Mouse (Mus musculus): ENCODE measurements around the gene Slc35g1. TPM values are rescaled to one million over a fixed set of nuclear protein-coding genes. Genes with fewer than 3 reads are reported as not detected.

Gene Slc35g1
- polyA plus RNA-seq, 1 experiment from 2014 or later, result 6.6 TPM

DNA sequence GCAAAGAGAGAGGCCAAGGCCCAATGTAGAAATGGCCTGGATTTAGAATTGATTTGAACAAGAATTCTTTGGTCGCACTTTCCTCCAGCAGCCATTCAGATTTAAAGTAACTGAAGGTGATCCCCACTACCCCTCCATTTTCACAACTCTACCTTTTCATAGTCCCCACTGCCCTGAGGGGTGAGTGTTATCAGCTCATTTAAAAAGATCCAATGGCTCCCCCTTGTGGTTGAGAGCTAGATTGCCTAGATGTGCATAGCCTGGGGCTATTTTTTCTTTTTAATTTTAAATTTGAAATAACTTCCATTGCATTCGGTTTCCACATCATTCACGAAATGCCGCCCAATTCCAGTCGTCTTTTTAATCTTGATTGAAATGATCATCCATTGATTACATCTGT is 33.5 kb downstream of the Slc35g1 start:
- H3K4me1 ChIP-seq (replicated peaks; ENCODE audit: control insufficient read depth, insufficient read depth, low read length), result no peaks in the 10 kb centered on the region
- H3K4me2 ChIP-seq (ENCODE audit: low read depth, low read length, severe bottlenecking), result no peak overlapping the region
- ATAC-seq (replicated peaks; ENCODE audit: low FRiP score) (no peak), DNase-seq (ENCODE audit: low spot score) (no peak)
- H3K27ac ChIP-seq (ENCODE audit: low read depth, low read length), result no peak overlapping the region
- no peaks in the 10 kb centered on the region for H3K36me3 ChIP-seq (ENCODE audit: control insufficient read depth, insufficient read depth, low read length)
- H3K9ac ChIP-seq (ENCODE audit: low read length), result no peak overlapping the region
- no peak overlapping the region for H3K4me3 ChIP-seq (ENCODE audit: low read depth, low read length)
- no peaks in the 10 kb centered on the region for H3K9me3 ChIP-seq (ENCODE audit: control insufficient read depth, low read length)
- no peaks in the 10 kb centered on the region for H3K27me3 ChIP-seq (ENCODE audit: control insufficient read depth, insufficient read depth, low read length)
- 49% methylated on average over 5 of the region's 5 CpGs for WGBS

DNA sequence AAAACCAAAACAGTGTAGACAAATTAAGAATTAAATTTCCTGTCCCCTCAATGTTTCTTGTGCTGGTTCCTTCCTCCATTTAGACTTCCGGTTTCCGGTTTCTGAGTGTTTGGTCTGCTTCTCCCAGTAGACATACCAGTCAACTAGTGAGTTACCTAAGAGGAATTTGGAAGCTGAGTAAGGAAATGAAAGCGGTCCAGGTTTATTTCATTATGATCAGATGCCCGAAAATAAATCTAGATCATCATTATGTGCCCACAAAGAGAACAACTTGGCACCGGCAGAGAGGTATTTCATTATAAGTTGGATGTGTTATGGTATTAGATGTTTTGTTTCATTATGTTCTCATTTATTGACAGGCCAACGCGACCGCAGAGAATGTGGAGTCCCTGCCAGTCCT is 34.7 kb downstream of the Slc35g1 start:
- WGBS, result 89% methylated on average over 8 of the region's 8 CpGs
- ATAC-seq (replicated peaks; ENCODE audit: low FRiP score), result no peak
- H3K4me2 ChIP-seq (ENCODE audit: low read depth, low read length, severe bottlenecking), result no peak overlapping the region

DNA sequence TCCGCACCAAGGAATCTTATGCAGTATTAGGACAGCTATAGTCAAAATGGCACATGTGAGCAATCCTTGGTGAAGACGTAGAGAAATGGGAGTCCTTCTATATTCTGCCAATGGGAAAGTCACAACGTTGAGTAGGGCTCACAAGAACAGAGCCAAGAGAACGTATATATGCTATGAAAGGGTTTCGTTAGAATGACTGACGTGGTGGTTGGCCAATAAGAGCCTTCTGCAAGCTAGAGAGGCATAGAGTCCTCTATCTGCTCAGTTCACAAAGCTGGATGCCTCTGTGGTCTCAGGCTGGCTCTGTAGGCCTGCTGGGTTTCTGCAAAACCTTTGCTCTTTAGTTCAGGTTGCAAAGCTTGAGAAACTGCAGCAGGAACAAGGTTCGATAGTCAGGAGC is 35.5 kb downstream of the Slc35g1 start:
- no peak for DNase-seq (ENCODE audit: low spot score)
- H3K9ac ChIP-seq (ENCODE audit: low read length), result no peak overlapping the region
- no peaks in the 10 kb centered on the region; the same call in 1 of the 2 replicates for H3K9me3 ChIP-seq (ENCODE audit: control insufficient read depth, low read length)
- ATAC-seq (replicated peaks; ENCODE audit: low FRiP score), result no peak
- no peaks in the 10 kb centered on the region for H3K27me3 ChIP-seq (ENCODE audit: control insufficient read depth, insufficient read depth, low read length)
- no peak overlapping the region for H3K4me2 ChIP-seq (ENCODE audit: low read depth, low read length, severe bottlenecking)
- no peak overlapping the region for H3K4me3 ChIP-seq (ENCODE audit: low read depth, low read length)
- no peaks in the 10 kb centered on the region for H3K36me3 ChIP-seq (ENCODE audit: control insufficient read depth, insufficient read depth, low read length)
- WGBS, result 68% methylated on average over 7 of the region's 7 CpGs
- H3K27ac ChIP-seq (ENCODE audit: low read depth, low read length), result no peak overlapping the region
- H3K4me1 ChIP-seq (replicated peaks; ENCODE audit: control insufficient read depth, insufficient read depth, low read length), result no peaks in the 10 kb centered on the region

More for the DNA sequence above, 34.7 kb downstream of the Slc35g1 start:
- Histone ChIP-seq H3K27ac (ENCODE audit: low read depth, low read length) (no peak overlapping the region), H3K4me3 (ENCODE audit: low read depth, low read length) (no peak overlapping the region), H3K36me3 (ENCODE audit: control insufficient read depth, insufficient read depth, low read length) (no peaks in the 10 kb centered on the region), H3K9ac (ENCODE audit: low read length) (no peak overlapping the region), H3K27me3 (ENCODE audit: control insufficient read depth, insufficient read depth, low read length) (no peaks in the 10 kb centered on the region), H3K9me3 (ENCODE audit: control insufficient read depth, low read length) (no peaks in the 10 kb centered on the region), H3K4me1 (replicated peaks; ENCODE audit: control insufficient read depth, insufficient read depth, low read length) (no peaks in the 10 kb centered on the region)
- DNase-seq (ENCODE audit: low spot score), result no peak

DNA sequence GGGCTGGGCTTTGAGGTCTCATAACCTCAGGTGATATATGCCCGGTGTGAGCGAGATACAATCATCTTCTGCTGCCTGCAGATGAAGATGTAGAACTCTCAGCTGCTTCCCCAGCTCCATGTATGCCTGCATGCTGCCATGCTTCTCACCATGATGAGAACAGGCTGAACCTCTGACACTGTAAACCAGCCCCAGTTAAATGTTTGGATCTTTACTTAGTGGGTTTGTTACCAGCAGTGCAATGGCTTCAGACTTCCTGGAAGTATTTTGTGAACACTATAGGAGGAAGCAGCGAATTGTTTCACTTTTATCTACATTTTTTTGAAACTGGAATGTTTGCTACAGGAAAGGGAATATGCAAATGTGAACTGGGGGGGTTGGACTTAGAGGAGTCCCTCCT is 36.2 kb downstream of the Slc35g1 start:
- no peak for ATAC-seq (replicated peaks; ENCODE audit: low FRiP score)
- Histone ChIP-seq H3K9me3 (ENCODE audit: control insufficient read depth, low read length) (no peaks in the 10 kb centered on the region; the same call in 1 of the 2 replicates), H3K4me1 (replicated peaks; ENCODE audit: control insufficient read depth, insufficient read depth, low read length) (no peaks in the 10 kb centered on the region), H3K36me3 (ENCODE audit: control insufficient read depth, insufficient read depth, low read length) (no peaks in the 10 kb centered on the region), H3K27me3 (ENCODE audit: control insufficient read depth, insufficient read depth, low read length) (no peaks in the 10 kb centered on the region), H3K27ac (ENCODE audit: low read depth, low read length) (no peak overlapping the region), H3K4me2 (ENCODE audit: low read depth, low read length, severe bottlenecking) (no peak overlapping the region), H3K9ac (ENCODE audit: low read length) (no peak overlapping the region), H3K4me3 (ENCODE audit: low read depth, low read length) (no peak overlapping the region)
- DNase-seq (ENCODE audit: low spot score), result no peak
- WGBS, result 82% methylated on average over 3 of the region's 3 CpGs

DNA sequence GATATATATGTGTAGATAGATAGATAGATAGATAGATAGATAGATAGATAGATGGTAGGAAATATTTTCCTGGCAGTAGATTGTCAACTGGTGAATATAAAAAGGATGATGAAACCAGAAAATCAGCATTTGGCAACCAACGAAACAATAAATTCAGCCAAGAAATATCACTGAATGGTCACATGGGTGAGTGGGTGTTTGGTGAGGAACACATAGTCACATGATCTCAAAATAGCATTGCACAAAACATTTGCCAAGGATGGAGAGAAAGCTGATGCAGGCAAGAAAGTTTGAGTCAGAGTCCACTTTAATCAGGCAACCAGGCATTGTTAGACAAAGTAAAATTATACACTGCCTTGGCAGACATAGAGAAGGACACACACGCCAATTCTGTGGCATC is 37.6 kb downstream of the Slc35g1 start:
- H3K4me2 ChIP-seq (ENCODE audit: low read depth, low read length, severe bottlenecking), result no peak overlapping the region
- H3K27ac ChIP-seq (ENCODE audit: low read depth, low read length), result no peak overlapping the region
- H3K4me3 ChIP-seq (ENCODE audit: low read depth, low read length), result no peak overlapping the region
- DNase-seq (ENCODE audit: low spot score), result no peak
- no peaks in the 10 kb centered on the region for H3K27me3 ChIP-seq (ENCODE audit: control insufficient read depth, insufficient read depth, low read length)
- H3K36me3 ChIP-seq (ENCODE audit: control insufficient read depth, insufficient read depth, low read length), result no peaks in the 10 kb centered on the region
- H3K9ac ChIP-seq (ENCODE audit: low read length), result no peak overlapping the region
- 94% methylated on average over 2 of the region's 2 CpGs for whole genome bisulfite sequencing
- H3K4me1 ChIP-seq (replicated peaks; ENCODE audit: control insufficient read depth, insufficient read depth, low read length), result no peaks in the 10 kb centered on the region
- no peak for ATAC-seq (replicated peaks; ENCODE audit: low FRiP score)
- no peaks in the 10 kb centered on the region; the same call in 1 of the 2 replicates for H3K9me3 ChIP-seq (ENCODE audit: control insufficient read depth, low read length)

DNA sequence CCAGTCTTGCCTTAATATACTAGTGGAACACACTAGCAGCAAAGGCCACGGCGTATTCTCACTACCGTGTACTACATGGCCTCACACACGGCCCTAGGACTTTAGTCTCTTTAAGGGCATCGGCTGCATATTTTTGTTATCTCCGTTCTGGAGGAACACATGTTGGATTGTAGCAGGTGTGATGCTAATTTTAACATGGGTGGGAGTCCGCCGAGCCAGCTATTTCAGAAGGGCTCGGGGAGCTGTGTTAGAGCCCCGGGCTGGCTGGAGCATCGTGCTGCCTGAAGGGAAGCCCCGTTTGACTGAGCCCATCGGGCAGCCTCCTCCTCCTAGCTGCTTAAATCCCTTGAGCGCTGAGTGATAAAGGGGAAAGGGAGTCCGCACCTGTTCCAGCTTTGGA is 39.4 kb downstream of the Slc35g1 start:
- no peak for DNase-seq (ENCODE audit: low spot score)
- Histone ChIP-seq H3K36me3 (ENCODE audit: control insufficient read depth, insufficient read depth, low read length) (no peaks in the 10 kb centered on the region), H3K4me1 (replicated peaks; ENCODE audit: control insufficient read depth, insufficient read depth, low read length) (no peaks in the 10 kb centered on the region), H3K9ac (ENCODE audit: low read length) (no peak overlapping the region), H3K27me3 (ENCODE audit: control insufficient read depth, insufficient read depth, low read length) (no peaks in the 10 kb centered on the region), H3K4me3 (ENCODE audit: low read depth, low read length) (no peak overlapping the region), H3K9me3 (ENCODE audit: control insufficient read depth, low read length) (no peaks in the 10 kb centered on the region; the same call in 1 of the 2 replicates), H3K4me2 (ENCODE audit: low read depth, low read length, severe bottlenecking) (no peak overlapping the region), H3K27ac (ENCODE audit: low read depth, low read length) (no peak overlapping the region)
- no peak for ATAC-seq (replicated peaks; ENCODE audit: low FRiP score)
- 90% methylated on average over 15 of the region's 15 CpGs for WGBS

DNA sequence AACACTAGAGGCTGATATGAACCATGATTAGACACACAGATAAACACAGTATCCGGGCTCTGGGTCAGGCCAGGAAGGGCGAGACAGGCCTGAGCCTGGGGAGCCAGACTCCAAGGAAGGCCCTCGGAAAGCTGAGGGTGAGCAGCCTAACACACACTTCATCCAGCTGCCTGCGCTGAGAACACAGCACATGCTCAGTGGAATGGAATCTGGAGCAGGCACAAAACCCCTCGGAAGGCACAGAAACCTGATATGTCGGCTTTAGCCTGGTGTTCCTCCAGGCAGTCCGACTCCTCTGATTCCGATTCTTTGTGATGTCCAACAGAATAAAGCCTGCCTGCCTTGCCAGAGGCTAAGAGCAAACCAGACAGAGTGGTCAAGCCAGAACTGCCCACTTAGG is 46.1 kb downstream of the Slc35g1 start:
- Histone ChIP-seq H3K27ac (ENCODE audit: low read depth, low read length) (no peak overlapping the region), H3K4me3 (ENCODE audit: low read depth, low read length) (no peak overlapping the region), H3K36me3 (ENCODE audit: control insufficient read depth, insufficient read depth, low read length) (no peaks in the 10 kb centered on the region), H3K4me1 (replicated peaks; ENCODE audit: control insufficient read depth, insufficient read depth, low read length) (no peaks in the 10 kb centered on the region), H3K9ac (ENCODE audit: low read length) (no peak overlapping the region), H3K9me3 (ENCODE audit: control insufficient read depth, low read length) (no peaks in the 10 kb centered on the region), H3K27me3 (ENCODE audit: control insufficient read depth, insufficient read depth, low read length) (no peaks in the 10 kb centered on the region), H3K4me2 (ENCODE audit: low read depth, low read length, severe bottlenecking) (no peak overlapping the region)
- no peak for DNase-seq (ENCODE audit: low spot score)
- 69% methylated on average over 8 of the region's 8 CpGs for WGBS
- no peak for ATAC-seq (replicated peaks; ENCODE audit: low FRiP score)

DNA sequence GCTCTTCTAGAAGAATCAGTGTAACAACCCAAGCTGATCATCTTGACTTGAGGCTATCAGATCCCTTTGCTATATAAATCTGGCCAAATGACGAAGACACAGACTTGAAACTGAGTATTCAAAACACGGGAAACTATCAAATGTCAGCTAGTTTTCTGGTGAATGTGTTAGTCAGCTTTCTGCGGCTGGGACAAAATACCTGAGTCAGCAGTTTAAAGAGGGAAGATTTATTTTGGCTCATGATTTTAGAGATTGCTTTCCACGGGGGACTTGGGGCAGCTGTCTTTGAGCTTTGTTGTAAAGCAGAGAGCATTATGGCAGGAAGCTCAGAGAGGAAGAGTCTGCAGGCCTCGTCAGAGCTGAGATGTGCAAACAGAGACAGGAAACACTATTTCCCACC is 50.0 kb downstream of the Slc35g1 start:
- WGBS, result 87% methylated on average over 5 of the region's 5 CpGs
- Histone ChIP-seq H3K9ac (ENCODE audit: low read length) (no peak overlapping the region), H3K4me3 (ENCODE audit: low read depth, low read length) (no peak overlapping the region), H3K27ac (ENCODE audit: low read depth, low read length) (no peak overlapping the region), H3K4me2 (ENCODE audit: low read depth, low read length, severe bottlenecking) (no peak overlapping the region), H3K27me3 (ENCODE audit: control insufficient read depth, insufficient read depth, low read length) (no peaks in the 10 kb centered on the region), H3K4me1 (replicated peaks; ENCODE audit: control insufficient read depth, insufficient read depth, low read length) (no peaks in the 10 kb centered on the region), H3K9me3 (ENCODE audit: control insufficient read depth, low read length) (no peaks in the 10 kb centered on the region), H3K36me3 (ENCODE audit: control insufficient read depth, insufficient read depth, low read length) (no peaks in the 10 kb centered on the region)
- DNase-seq (ENCODE audit: low spot score) (no peak), ATAC-seq (replicated peaks; ENCODE audit: low FRiP score) (no peak)

Measured in forebrain, embryonic 11.5 days (tissue).